Mouse (Mus musculus): ENCODE measurements at regions not wholly inside any gene's neighbourhood (a gene's known extent, or its start where the extent isn't known, plus 50 kb on each side); places are given as distances from the start of the nearest gene placed in this dataset.

DNA sequence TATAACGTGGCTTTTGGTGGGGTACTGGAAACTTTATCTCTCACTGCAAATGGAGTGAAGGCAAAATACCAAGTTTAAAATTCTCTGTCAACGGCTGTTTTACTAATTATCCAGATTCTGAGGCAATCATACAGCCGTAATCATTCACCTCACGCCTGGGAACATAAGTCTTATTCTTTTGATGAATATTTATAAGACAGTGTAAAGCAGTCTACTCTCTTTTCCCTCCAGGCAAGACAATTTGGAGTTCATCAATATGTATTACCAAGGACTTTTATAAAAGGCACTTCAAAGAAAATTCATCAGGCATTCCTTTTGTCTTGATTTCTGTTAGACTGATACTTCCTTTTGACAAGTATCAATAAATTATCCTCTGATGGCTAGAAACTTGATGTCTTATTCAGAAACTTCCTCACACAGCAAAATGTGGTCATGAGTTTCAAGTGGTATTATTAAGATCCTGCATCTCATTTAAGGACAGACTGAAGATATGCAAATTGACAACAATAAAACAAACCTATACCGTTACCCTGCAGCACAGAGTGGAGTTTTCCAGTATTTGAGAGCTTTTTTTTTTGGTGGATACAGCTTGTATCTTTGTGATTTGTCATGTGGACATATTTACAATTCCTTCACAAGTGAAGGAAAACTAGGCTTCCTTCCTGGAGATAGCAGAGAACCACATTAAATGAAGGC lies 1108.4 kb upstream of the Map3k7 start:
- H3K79me2 ChIP-seq (ENCODE audit: control insufficient read depth, insufficient read depth) = no peaks in the 10 kb centered on the region
- no peak overlapping the region for H3K4me2 ChIP-seq (ENCODE audit: low read depth)
- TF ChIP-seq USF1 (IDR thresholded peaks at IDR 0.05; ENCODE audit: low read depth) (no peak), MYOD1 (IDR thresholded peaks at IDR 0.05; ENCODE audit: control insufficient read depth in 1 of 3, insufficient read length in 2 of 3, low read depth in 2 of 3) (no peak), SRF (IDR thresholded peaks at IDR 0.05; ENCODE audit: control insufficient read depth, insufficient read length, low read depth) (no peak), CEBPB (IDR thresholded peaks at IDR 0.05; ENCODE audit: insufficient read depth, poor library complexity, severe bottlenecking) (no peak), TCF12 (IDR thresholded peaks at IDR 0.05; ENCODE audit: insufficient read depth, poor library complexity, severe bottlenecking) (no peak), POLR2AphosphoS2 (IDR thresholded peaks at IDR 0.05; ENCODE audit: insufficient read length, low read depth) (no peak), REST (IDR thresholded peaks at IDR 0.05; ENCODE audit: insufficient read depth, insufficient read length) (no peak)
- H3K36me3 ChIP-seq (ENCODE audit: control insufficient read depth, insufficient read depth) = no peaks in the 10 kb centered on the region
- H3K4me3 ChIP-seq = no peak overlapping the region
- no peaks in the 10 kb centered on the region for H3K27me3 ChIP-seq (ENCODE audit: control insufficient read depth, insufficient read depth, insufficient read length)
- H3ac ChIP-seq (ENCODE audit: control insufficient read depth, insufficient read length) = no peak overlapping the region

DNA sequence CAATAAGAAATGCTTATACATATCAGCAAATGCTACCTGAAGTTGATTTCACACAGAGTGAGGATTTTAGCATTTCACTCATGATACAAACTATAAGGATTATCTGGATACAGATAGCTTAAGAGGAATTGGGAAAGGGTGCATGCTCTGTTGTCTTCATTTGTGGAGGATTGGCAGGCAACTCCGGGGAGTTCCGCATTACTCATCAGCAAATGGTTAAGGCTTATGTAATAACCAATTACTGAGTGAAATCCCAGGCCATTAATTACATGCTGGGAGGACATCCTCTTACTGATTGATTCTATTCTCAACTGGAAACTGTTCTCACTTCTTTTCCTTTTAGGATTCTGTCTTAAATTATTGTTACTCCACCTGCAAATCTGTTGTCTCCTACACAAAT lies 1058.9 kb upstream of the Map3k7 start:
- no peak overlapping the region for H3K4me3 ChIP-seq
- TF ChIP-seq REST (IDR thresholded peaks at IDR 0.05; ENCODE audit: insufficient read depth, insufficient read length) = no peak
- H3ac ChIP-seq (ENCODE audit: control insufficient read depth, insufficient read length) = no peak overlapping the region
- no peaks in the 10 kb centered on the region for H3K79me2 ChIP-seq (ENCODE audit: control insufficient read depth, insufficient read depth)
- no peak overlapping the region for H3K4me2 ChIP-seq (ENCODE audit: low read depth)
- no peaks in the 10 kb centered on the region for H3K36me3 ChIP-seq (ENCODE audit: control insufficient read depth, insufficient read depth)
- H3K27me3 ChIP-seq (ENCODE audit: control insufficient read depth, insufficient read depth, insufficient read length) = no peaks in the 10 kb centered on the region

DNA sequence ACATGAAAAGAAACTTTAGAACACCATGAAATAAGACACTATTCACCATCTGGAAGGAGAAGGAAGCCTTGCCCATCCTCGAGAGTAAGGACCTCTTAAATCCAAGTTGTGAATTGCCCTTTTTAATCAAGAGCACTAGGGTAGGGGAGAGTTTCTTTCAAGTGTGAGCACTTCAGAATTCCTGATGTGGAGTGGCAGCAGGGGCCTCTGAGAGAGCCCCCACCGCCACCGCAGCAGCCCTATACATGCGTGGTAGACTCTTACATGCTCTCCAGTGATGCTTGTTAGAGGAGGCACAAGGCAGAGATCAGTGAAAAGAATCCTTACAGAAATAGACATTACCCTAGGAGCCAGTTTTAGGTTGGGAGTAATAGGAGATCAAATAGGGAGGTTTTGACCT lies 1041.0 kb upstream of the Map3k7 start:
- no peaks in the 10 kb centered on the region for H3K27me3 ChIP-seq (ENCODE audit: control insufficient read depth, insufficient read depth, insufficient read length)
- TF ChIP-seq SRF (IDR thresholded peaks at IDR 0.05; ENCODE audit: control insufficient read depth, insufficient read length, low read depth) (no peak), MAX (IDR thresholded peaks at IDR 0.05; ENCODE audit: low read depth) (no peak), REST (IDR thresholded peaks at IDR 0.05; ENCODE audit: insufficient read depth, insufficient read length) (no peak), POLR2AphosphoS2 (IDR thresholded peaks at IDR 0.05; ENCODE audit: insufficient read length, low read depth) (no peak), MYOG (IDR thresholded peaks at IDR 0.05; ENCODE audit: control insufficient read depth in 1 of 3, insufficient read depth in 1 of 3, insufficient read length in 2 of 3, low read depth in 2 of 3) (no peak), TCF3 (IDR thresholded peaks at IDR 0.05; ENCODE audit: insufficient read length, low read depth) (no peak), CEBPB (IDR thresholded peaks at IDR 0.05; ENCODE audit: insufficient read depth, poor library complexity, severe bottlenecking) (no peak), TCF12 (IDR thresholded peaks at IDR 0.05; ENCODE audit: insufficient read depth, poor library complexity, severe bottlenecking) (no peak), USF1 (IDR thresholded peaks at IDR 0.05; ENCODE audit: low read depth) (no peak), E2F4 (IDR thresholded peaks at IDR 0.05; ENCODE audit: insufficient read depth) (no peak)
- H3K79me2 ChIP-seq (ENCODE audit: control insufficient read depth, insufficient read depth) = no peaks in the 10 kb centered on the region
- H3ac ChIP-seq (ENCODE audit: control insufficient read depth, insufficient read length) = no peak overlapping the region
- H3K4me2 ChIP-seq (ENCODE audit: low read depth) = no peak overlapping the region
- H3K36me3 ChIP-seq (ENCODE audit: control insufficient read depth, insufficient read depth) = no peaks in the 10 kb centered on the region
- no peak overlapping the region for H3K4me3 ChIP-seq

DNA sequence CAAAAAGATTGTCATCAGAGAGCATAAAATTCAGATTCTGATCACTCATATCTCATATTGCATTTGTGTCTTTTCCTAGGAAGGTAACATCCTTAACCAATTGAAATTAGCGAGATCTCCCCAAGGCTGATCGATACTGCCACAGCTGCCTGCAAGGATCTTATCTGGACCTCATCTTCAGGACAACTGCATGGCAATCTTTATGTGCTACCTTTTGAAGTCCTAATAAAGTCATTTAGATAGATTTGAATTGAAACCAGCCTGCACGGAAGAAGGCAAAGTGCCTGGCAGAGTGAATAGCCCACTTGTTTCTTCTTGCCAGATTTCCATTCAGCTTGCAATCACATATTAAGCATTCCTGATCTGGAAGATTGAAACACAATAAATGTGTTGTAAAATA lies 1031.5 kb upstream of the Map3k7 start:
- Histone ChIP-seq H3ac (ENCODE audit: control insufficient read depth, insufficient read length) (no peak overlapping the region), H3K27me3 (ENCODE audit: control insufficient read depth, insufficient read depth, insufficient read length) (no peaks in the 10 kb centered on the region), H3K4me2 (ENCODE audit: low read depth) (no peak overlapping the region), H3K79me2 (ENCODE audit: control insufficient read depth, insufficient read depth) (no peaks in the 10 kb centered on the region), H3K4me3 (no peak overlapping the region), H3K36me3 (ENCODE audit: control insufficient read depth, insufficient read depth) (no peaks in the 10 kb centered on the region)
- no peak for TF ChIP-seq TCF3 (IDR thresholded peaks at IDR 0.05; ENCODE audit: insufficient read length, low read depth)
- no peak for TF ChIP-seq MYOD1 (IDR thresholded peaks at IDR 0.05; ENCODE audit: control insufficient read depth in 1 of 3, insufficient read length in 2 of 3, low read depth in 2 of 3)
- no peak for TF ChIP-seq REST (IDR thresholded peaks at IDR 0.05; ENCODE audit: insufficient read depth, insufficient read length)
- no peak for TF ChIP-seq USF1 (IDR thresholded peaks at IDR 0.05; ENCODE audit: low read depth)
- TF ChIP-seq TCF12 (IDR thresholded peaks at IDR 0.05; ENCODE audit: insufficient read depth, poor library complexity, severe bottlenecking) = no peak
- no peak for TF ChIP-seq MYOG (IDR thresholded peaks at IDR 0.05; ENCODE audit: control insufficient read depth in 1 of 3, insufficient read depth in 1 of 3, insufficient read length in 2 of 3, low read depth in 2 of 3)
- no peak for TF ChIP-seq CEBPB (IDR thresholded peaks at IDR 0.05; ENCODE audit: insufficient read depth, poor library complexity, severe bottlenecking)
- TF ChIP-seq E2F4 (IDR thresholded peaks at IDR 0.05; ENCODE audit: insufficient read depth) = no peak
- no peak for TF ChIP-seq SRF (IDR thresholded peaks at IDR 0.05; ENCODE audit: control insufficient read depth, insufficient read length, low read depth)
- no peak for TF ChIP-seq POLR2A (IDR thresholded peaks at IDR 0.05; ENCODE audit: insufficient read length, low read depth)
- TF ChIP-seq MAX (IDR thresholded peaks at IDR 0.05; ENCODE audit: low read depth) = no peak
- no peak for TF ChIP-seq POLR2AphosphoS2 (IDR thresholded peaks at IDR 0.05; ENCODE audit: insufficient read length, low read depth)

DNA sequence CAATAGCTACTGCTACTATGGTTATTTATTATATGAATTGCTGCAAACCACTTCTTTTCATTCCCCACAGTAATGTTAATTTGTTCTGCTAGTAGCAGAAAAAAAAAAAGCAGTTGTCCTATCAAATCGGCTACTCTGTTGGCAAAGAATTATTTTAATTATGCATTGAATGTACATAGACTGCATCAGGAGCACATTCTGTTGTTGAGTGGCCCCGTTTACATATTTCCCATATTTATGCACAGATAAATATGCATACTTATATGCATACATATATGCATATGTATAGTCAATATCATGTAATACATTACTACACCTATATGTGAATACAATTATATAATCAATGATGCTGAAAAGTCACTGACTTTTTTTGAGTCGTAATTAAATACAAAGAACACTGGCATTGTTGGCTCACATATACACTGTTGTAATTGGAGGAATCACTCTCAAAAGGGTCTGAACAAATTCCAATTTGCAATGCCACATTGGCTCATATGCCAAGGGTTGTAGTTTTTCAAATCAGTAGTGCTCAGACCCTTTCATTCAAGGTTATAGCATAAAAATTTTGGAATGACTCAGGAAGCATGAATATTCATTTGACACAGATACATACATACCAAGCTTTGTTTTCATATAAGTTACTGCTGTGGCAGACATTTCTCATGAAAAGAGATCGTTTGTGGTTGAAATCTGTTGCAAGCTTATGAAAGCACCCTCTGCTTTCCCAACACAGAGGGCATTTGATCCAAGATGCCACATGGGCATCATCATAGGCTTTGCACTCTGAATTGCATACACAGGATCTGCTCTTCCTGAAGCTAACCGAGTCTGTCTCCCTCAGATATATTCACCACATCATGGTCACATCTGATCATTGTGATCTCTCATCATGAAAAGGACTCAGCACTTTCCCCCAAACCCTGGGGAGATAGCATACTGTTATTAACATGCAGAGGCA lies 1030.6 kb upstream of the Map3k7 start:
- H3K36me3 ChIP-seq (ENCODE audit: control insufficient read depth, insufficient read depth) = no peaks in the 10 kb centered on the region
- H3ac ChIP-seq (ENCODE audit: control insufficient read depth, insufficient read length) = no peak overlapping the region
- H3K4me2 ChIP-seq (ENCODE audit: low read depth) = no peak overlapping the region
- no peaks in the 10 kb centered on the region for H3K79me2 ChIP-seq (ENCODE audit: control insufficient read depth, insufficient read depth)
- no peak overlapping the region for H3K4me3 ChIP-seq
- no peaks in the 10 kb centered on the region for H3K27me3 ChIP-seq (ENCODE audit: control insufficient read depth, insufficient read depth, insufficient read length)
- TF ChIP-seq POLR2AphosphoS2 (IDR thresholded peaks at IDR 0.05; ENCODE audit: insufficient read length, low read depth) = no peak
- no peak for TF ChIP-seq MYOD1 (IDR thresholded peaks at IDR 0.05; ENCODE audit: control insufficient read depth in 1 of 3, insufficient read length in 2 of 3, low read depth in 2 of 3)
- no peak for TF ChIP-seq CEBPB (IDR thresholded peaks at IDR 0.05; ENCODE audit: insufficient read depth, poor library complexity, severe bottlenecking)
